Mouse (Mus musculus) MEL (cell line): Measurements from ENCODE around the gene Artn.

Source experiments
- MAZ ChIP-seq: IDR thresholded peaks from 2 replicates; pipeline ENCODE4 v1.6.1; 2012; ENCODE audit warnings: low read depth, mild to moderate bottlenecking, inconsistent platforms, low read length, improper control_type of control experiment
- POLR2AphosphoS5 ChIP-seq: IDR thresholded peaks from 2 replicates; pipeline ENCODE4 v1.6.1; 2012; ENCODE audit warnings: low read depth, borderline replicate concordance, mild to moderate bottlenecking, inconsistent platforms, low read length, moderate library complexity, mixed read lengths
- UBTF ChIP-seq: IDR thresholded peaks from 2 replicates; pipeline ENCODE4 v1.6.1; 2012; ENCODE audit warnings: low read depth, mild to moderate bottlenecking, inconsistent platforms, low read length, improper control_type of control experiment, moderate library complexity, borderline replicate concordance; ENCODE audit not compliant: insufficient read depth
- ZNF384 ChIP-seq: IDR thresholded peaks from 2 replicates; pipeline ENCODE4 v1.6.1; 2012; ENCODE audit warnings: low read depth, mild to moderate bottlenecking, inconsistent platforms, low read length, improper control_type of control experiment

GRCm38 (mm10) chr4:117957492-117957891 lies 27.9 kb upstream of the Artn start:
- TF ChIP-seq MAZ (no peak), ZNF384 (no peak), UBTF (no peak), POLR2AphosphoS5 (no peak)
